Mouse (Mus musculus) left cerebral cortex, postnatal 10 days (tissue): ENCODE results near the gene Srd5a2. TPM values are rescaled to one million over a fixed set of nuclear protein-coding genes. Genes with fewer than 3 reads are reported as not detected.
"Not testable (repeated sequence)": the region's sequence is repeated elsewhere in the genome, so short reads cannot be mapped to it uniquely, and the experiment has no call there.

Experiments used
- DNase-seq, 2 experiments: peaks; one replicate each; pipeline ENCODE4 v3.0.0; 2021 to 2022; ENCODE audit warnings: low spot score in 2 of 2, mixed read lengths in 1 of 2; ENCODE audit errors: extremely low spot score in 1 of 2
- intact Hi-C: fragments of 180-260 bp; cut with DNase I; formaldehyde crosslinking; loops from one replicate; pipeline ENCODE4 v1.15.1; 2025
- total RNA-seq, 2 experiments: library from RNA; stranded (reverse); gene quantifications; 2 replicates each; pipeline ENCODE4 v1.2.3; 2021

The Srd5a2 gene
- under 1 TPM in 1 of 2 experiments, not detected in 1; 0.28 TPM for total RNA-seq

DNA sequence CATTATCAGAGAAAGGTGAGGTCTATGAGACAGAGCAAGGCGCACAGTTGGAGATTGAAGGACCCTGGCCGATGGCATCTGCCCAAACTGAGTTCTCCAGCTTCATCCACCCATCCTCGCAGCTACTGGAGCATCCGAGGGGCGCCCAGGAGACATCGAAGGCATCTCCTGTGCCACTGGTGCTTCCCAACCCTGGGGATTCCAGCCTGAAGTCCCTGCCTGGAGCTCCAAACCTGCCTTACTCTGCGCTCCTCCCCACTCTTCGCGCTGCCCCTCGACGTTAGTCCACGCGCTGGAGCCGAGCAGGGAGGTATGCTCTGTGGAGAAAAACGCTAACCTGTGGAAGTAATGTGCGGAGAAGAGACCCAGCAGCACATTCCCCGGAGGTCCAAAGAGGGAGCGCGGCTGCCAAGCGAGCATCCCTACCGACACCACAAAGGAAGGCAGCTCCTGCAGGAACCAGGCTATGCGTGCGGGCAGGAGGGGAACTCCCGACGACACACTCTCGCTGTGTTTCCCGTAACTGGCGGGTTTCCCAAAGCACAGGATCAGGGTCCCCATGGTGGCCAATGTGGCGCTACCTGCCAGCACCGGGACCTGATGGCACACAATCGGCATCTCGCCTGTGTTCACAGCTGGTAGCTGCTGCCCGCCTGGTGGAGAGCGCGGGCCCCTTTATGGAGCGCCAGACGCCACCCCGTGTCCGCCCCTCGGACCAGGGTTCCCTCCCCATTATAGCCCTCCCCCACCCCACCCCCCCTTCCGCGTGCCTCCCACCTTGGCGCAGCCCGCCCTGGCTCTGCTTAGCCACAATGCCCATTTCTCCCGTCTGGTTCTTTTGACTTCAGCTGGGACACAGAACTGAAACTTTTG, at the start of gene Srd5a2:
Gene Srd5a2, minus strand, starts transcription at position 707 of the 873 bp plus-strand sequence.
- DNase-seq, result no peak
- intact Hi-C loops, result no loop called here

DNA sequence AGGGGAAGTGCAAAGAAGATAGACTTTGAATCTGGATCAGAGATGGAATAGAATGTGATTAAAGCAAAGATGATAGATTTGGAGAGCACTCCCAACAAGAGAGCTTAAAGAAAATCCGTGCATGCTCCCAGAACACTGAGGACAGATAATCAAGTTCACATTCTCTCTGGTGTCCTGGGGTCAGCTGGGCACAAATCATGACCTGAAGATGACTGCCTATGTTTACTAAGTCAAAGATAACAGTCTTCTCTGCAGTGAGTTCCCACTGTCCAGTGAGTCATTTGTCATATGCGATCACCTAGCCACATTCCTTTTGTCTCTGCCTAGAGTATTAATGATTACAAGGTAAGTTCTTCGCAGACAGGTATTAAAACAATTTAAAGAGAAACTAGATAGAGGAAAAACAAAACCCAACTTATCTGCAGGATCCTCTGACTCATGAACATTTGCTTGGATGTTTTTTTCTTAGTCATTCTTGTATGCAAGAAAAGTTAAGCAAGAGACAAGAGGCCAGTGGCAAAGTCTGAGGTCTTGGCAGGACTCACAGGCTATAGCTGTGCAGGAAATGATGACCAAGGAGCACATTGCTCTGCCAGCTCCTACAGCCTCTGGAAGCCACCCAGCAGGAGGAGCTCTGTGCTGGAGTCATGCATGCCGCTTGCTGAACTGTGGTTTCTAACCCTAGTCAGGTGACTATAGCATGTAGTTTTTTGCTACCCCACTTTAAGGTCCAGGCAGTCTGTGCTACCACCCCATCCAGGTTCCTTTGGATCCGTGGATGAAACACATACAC, 41.4 kb upstream of the Srd5a2 start:
- intact Hi-C loops, result no loop called here
- DNase-seq, result no peak

DNA sequence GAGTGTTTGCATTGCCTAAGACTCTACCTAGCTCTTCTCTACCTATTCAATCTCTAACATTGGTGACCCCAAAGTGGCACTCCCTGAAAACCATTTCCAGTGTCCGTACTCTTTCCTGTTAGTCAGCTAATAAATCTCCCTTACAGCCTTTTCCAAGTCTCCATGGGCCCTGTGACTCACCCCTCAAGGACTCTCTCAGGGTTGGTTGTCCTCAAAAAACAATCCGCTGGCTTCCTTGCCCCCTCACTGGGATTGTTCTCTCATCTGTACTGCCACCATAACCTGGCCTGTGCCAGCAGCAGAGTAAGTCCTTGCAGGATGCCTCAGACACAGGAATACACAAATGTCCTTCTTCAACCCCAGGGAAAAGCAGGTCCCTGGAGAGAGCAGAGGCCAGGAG, 40.3 kb upstream of the Srd5a2 start:
- no peak for DNase-seq
- intact Hi-C loops, result no loop called here

DNA sequence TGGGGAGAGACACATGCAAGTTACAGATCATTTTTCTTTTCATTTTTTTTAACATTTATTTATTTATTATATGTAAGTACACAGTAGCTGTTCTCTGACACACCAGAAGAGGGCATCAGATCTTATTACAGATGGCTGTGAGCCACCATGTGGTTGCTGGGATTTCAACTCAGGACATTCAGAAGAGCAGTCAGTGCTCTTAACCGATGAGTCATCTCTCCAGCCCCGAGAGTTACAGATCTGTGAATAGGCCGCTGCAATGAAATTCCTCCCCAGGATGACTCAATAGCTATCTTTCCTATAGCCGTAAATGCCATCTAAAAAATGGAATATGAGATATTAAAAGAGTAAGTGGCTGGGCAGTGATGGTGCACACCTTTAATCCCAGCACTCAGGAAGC, 35.7 kb upstream of the Srd5a2 start:
- no peak for DNase-seq
- intact Hi-C loops, result no loop called here

DNA sequence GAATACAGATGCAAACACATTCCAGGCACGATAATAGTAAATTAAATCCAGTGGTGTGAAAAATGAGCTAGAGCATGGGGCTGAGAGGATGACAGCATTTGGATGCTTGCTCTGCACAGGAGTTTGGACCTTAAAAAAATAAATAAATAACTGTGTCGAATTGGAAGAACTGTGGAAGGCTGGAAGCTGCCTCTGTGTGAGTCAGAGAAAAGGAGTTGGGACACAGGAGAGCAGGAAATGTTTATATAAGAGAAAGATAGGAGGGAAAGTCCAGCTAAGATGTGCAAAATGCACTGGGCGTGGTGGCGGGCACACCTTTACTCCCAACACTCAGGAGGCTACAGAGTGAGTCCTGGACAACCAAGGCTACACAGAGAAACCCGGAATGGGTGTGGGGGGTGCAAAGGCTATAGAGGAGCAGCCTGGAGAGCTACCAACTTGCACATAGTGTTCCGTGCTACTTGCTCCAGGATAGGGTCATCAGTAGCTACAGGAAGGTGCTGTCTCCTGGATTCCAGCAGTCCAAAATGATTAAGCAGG, 32.4 kb upstream of the Srd5a2 start:
- no peak for DNase-seq
- intact Hi-C loops, result no loop called here

DNA sequence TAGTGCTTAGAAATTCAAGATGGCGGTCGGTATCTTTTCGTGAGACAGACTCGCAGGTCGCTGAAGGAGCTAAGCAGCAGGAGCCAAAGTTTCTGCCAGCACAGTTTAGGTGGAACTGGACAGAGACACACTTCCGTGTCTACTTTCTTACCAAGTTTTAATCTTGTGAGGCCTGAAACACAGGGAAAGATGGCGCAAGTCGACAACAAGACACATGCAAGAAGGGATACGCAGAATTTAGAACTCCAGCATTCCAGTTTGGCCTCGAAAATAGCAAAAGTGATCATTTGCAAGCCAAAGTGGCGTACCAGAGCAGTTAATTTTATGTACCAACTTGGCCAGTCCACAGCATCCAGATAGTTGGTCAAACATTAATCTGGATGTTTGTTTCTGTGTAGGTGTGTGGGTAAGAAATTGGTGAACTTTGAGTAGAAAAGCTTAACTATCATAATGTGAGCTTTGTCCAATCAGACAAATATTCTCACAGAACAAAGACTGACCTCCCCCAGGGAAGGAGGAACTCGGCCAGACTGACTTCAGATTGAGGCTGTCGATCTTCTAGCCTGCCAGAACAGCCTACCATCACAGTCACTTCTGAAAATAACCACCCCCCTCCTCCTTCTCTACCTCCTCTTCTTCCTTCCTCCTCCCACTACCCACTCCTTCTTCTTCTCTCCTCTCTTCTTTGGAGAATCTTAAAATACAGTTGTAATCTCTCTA, 31.2 kb upstream of the Srd5a2 start:
- intact Hi-C loops, result no loop called here
- DNase-seq, result no peak

DNA sequence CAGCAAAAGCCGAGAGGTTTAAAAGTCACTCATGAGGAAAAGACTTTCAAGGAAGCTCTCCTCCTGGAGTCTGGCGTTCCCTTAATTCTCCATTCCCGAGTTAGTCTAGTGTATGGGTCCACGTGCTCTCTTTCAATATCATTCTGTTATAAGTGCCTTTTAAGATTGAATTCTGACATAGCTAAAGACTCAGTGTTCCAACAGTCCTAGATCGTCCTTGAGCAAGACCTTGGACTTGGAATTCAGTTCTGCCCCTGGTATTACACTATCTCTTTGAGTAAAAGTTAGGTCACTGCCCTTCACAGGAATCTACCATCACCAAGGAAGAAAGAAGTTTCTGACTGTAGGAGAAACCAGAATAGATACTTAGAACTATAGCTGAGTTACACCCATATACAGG, 25.4 kb upstream of the Srd5a2 start:
- DNase-seq, intact Hi-C loops: not testable (repeated sequence)

DNA sequence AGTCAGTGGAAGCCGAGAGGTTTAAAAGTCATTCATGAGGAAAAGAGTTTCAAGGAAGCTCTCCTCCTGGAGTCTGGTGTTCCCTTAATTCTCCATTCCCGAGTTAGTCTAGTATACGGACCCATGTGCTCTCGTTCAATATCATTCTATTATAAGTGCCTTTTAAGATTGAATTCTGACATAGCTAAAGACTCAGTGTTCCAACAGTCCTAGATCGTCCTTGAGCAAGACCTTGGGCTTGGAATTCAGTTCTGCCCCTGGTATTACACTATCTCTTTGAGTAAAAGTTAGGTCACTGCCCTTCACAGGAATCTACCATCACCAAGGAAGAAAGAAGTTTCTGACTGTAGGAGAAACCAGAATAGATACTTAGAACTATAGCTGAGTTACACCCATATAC, 15.0 kb upstream of the Srd5a2 start:
- intact Hi-C loops, DNase-seq: not testable (repeated sequence)

DNA sequence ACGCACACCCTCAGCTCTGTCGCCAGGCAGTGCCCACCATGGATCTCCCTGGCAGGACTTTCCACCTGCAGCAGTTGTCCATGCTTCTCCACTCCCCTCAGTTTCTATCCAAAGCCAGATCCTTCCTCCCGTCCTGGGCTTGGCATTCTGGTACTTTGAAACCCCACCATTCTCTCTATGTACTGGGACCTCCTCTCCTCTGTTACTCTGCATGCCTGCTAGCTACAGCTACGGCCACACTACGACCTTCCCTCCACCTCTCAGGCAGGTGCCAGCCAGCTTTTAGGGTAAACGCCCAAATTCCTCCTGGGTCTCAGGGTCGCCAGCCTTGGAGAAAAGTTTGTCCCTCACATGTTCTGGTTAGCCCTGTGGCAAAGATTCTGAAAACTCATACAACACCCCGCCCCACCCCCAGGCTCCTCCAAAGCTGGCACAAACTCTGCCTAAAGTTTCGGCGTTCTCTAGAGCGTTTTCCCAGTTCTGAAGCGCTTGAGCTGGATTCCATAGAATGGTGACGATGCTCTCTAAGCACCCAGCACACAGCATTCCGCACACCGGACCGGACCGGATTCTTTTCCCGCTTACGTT, 607 bp upstream of the Srd5a2 start:
- no peak for DNase-seq
- intact Hi-C loops, result no loop called here

DNA sequence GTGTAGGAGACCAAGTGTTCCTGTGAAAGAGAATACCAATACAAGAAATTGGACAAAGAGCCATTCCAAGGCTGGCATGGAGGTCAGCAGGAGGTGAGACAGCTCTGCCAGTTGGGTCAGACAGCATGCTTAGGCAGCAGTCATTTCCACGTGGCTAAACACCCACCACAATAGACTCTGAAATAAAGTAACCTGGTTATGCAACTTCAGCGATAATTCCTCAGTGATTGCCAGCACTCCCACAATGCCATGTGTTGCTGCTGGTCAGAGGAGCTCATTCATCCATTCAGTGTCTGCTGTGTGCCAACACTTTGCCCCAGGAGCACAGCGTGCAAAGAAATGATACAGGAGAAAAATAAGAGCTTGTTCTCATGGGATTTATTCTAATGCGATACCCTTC, 4.0 kb downstream of the Srd5a2 start:
- intact Hi-C loops, result no loop called here
- DNase-seq, result no peak

DNA sequence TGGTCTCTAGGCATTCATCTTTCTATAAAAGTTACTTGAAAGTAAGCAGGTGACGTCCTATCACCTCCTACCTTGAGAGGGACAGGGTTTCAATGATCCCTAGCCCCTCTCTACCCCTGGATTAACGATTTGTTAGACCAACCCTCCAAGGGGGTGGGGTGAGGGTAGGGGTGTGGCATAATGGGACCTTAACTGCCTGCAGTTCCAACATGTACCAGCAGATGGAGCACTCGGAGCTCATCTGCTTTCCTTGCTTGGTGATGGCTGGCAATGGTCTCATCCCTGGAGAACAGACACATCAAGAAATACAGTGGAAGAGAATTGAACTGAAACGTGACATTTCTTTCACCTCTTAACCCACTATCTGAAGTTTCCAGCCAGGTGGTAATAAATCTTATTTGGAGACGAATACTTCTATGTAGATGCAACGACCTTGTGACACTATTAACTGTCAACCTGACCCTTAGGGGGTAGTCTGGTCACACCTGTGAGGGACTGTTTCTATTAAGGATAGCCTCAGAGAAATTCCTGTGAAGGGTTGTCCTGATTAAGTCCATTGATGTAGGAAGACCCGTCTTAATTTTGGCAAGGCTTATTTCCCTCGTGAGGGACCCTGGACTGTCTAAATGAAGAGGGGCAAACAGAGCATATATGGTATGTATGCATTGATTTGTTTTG, 27.1 kb downstream of the Srd5a2 start:
- peak; percentile 76 to 84 for DNase-seq
- intact Hi-C loops, result loop anchor here (5.0 to 10.0 kb wide), 2 partner anchors 174 to 277 kb away; partner anchors contain the start of gene Memo1

DNA sequence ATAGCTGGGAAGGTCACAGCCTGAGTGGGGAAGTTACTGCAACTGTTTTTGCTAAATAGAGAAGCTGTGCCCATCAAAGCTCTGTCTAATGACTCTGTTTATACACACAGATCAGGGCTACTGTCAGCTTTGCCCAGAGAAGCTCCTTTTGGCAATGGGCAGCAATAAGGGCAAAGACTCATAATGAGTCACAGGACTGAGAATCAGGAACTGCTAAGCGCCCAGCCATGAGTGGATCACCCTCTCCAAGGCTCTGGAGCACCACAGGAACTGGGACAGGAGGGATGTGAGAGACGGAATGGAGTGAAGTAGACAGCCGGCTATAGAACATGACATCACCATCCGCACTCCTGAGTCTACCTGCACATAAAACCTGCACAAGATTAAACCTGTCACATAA, 29.4 kb downstream of the Srd5a2 start:
- intact Hi-C loops, result no loop called here
- no peak for DNase-seq

DNA sequence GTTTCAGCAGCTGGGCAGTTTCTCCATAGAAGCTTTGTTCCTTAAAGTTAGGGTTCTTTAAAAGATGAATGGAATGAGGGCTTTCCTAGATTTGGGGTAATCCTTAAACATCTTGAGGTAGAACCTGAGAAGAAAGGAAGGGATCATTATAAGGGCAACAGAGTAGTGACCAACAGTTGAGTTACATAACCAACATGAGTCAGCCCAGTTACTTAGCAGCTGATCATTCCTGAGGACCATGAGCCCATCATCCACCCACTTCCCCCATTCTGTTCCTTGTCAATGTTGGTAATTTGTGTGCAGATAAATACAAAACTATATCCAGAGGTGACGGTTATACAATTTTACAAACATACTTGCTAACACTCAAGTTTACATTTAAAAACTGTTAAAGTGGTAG, 30.1 kb downstream of the Srd5a2 start:
- intact Hi-C loops, result no loop called here
- DNase-seq, result no peak

DNA sequence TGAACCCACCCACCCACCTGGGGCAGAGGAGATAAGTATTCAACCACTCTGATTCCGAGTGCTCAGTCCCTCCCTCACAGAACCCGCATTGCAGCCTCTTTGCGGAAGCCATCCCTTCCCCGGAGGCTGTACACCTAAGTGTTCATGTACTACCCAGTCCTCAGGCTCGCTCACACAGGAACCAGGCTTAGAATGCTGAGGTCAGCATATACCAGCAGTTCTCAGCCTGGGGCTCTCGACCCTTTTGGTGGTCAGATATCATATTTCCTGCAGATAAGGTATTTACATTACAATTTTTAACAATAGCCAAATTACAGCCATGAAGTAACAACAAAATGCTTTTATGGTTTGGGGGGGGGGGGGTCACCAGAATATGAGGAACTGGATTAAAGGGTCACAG, 32.6 kb downstream of the Srd5a2 start:
- DNase-seq, result no peak
- intact Hi-C loops, result no loop called here

DNA sequence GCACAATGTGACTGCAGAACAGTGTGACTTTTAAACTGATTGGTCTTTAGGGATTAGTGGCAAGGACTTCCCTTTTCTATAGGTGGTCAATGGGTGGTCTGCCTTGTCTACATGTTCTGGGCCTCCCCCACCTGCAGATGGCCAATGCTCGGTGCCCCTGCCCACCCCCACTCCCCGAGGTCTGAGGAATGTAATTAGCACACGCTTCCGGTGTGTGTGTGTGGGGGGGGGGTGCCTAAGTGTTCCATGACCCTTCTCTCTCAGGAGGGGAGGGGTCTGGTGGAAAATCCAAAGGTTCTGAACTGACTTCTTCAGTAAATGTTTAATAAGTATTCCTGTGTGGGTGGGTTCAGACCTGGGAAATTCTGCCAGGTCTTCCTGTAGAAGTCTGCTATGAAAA, 39.0 kb downstream of the Srd5a2 start:
- DNase-seq, result no peak
- intact Hi-C loops, result no loop called here

DNA sequence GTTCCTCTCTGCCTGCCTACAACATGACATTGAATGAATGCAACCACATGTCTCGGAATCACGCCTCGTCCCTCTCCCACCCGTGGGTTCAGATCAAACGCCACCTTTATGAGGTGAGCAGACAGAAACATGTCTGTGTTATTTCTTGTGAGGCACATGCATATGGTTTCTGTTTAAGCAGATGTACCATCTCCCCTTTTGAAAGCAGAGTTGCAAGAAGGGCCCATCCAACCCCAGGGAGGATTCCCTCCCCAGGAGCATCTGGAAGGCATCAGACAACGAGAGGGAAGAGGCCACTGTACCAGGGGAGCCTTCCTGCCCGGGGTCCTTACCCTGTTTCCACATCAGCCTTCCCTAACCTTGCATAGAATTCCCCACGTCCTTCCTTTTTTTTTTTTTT, 40.7 kb downstream of the Srd5a2 start:
- intact Hi-C loops, result no loop called here
- no peak for DNase-seq

DNA sequence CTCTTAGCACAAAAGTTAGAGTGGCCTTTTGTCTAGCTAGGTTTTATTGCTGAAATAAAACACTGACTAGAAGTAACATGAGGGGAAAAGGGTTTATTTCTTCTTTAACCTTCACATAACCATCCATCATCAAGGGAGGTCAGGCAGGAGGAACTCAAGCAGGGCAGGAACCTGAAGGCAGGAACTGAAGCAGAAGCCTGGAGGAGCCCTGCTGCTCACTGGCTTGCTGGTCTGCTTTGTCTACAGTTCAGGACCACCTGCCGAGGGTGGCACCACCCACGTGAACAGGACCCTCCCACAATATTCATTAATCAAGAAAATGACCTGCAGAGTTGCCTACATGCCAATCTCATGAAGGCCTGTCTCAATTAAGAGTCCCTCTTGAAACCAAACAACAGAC, 45.3 kb downstream of the Srd5a2 start:
- DNase-seq, result no peak
- intact Hi-C loops, result no loop called here

DNA sequence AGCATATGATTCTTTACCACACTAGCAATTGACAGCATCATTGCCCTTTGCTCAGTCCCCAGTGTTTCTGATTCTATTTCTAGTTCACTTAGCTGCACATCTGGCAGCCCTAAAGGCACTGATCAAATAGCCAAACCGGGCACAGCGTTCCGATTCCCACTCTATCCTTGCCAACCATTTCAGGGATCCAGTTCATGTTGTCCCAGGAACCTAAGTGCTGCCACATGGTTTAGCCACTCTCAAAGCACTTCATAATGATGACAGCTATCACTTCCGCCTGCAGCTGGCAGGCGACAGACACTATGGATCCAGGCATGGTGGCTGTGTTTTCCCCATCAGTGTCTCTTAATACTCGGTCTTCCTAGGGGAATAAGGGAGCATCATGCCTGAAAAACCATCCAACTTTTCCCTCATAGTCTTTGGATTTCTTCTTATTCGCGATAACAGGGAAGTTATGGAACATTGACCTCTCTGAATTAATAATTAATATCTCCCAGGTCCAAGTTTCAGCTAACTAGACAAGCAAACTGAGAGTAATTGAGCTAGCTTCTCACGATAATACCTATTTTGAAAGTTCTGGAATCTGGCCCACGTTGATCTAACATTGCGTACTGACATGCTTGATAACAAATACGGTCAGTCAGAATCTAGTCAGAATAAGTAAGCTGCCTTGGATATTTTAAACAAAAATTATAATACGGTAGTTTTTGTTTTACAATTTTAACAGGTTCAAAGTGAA, 51.6 kb downstream of the Srd5a2 start:
- DNase-seq, result no peak
- intact Hi-C loops, result no loop called here
